Mouse (Mus musculus): Measurements from ENCODE around the gene Plekhm2.

Plekhm2 gene

GRCm38 (mm10) chr4:141628661-141629060, 36.0 kb downstream of the Plekhm2 start:
- DNase-seq: no peak

GRCm38 (mm10) chr4:141627502-141627901, 37.2 kb downstream of the Plekhm2 start:
- no peak for DNase-seq

GRCm38 (mm10) chr4:141625774-141626550, 38.7 kb downstream of the Plekhm2 start:
- no peak for DNase-seq

- no peak for DNase-seq
Observed at GRCm38 (mm10) chr4:141624983-141625773, 39.5 kb downstream of the Plekhm2 start.

- no peak for DNase-seq
Observed at GRCm38 (mm10) chr4:141624134-141624533, 40.6 kb downstream of the Plekhm2 start.

GRCm38 (mm10) chr4:141623666-141624065, 41.0 kb downstream of the Plekhm2 start, which contains the start of gene Slc25a34:
Gene Slc25a34 (minus strand): TSS chr4:141623821.
- no peak for DNase-seq

GRCm38 (mm10) chr4:141623037-141623436, 41.7 kb downstream of the Plekhm2 start:
- DNase-seq: no peak

GRCm38 (mm10) chr4:141622580-141622979, 42.1 kb downstream of the Plekhm2 start:
- DNase-seq: no peak

GRCm38 (mm10) chr4:141622091-141622490, 42.6 kb downstream of the Plekhm2 start:
- no peak for DNase-seq

GRCm38 (mm10) chr4:141621297-141621696, 43.4 kb downstream of the Plekhm2 start:
- DNase-seq: no peak

GRCm38 (mm10) chr4:141619299-141619883, 45.3 kb downstream of the Plekhm2 start:
- DNase-seq: no peak

- DNase-seq: peak; percentile 67 to 74
Observed at GRCm38 (mm10) chr4:141618565-141619243, 46.0 kb downstream of the Plekhm2 start, which contains the start of gene Tmem82. Gene Tmem82 (minus strand): TSS chr4:141618633.

GRCm38 (mm10) chr4:141617863-141618564, 46.7 kb downstream of the Plekhm2 start:
- DNase-seq: no peak

GRCm38 (mm10) chr4:141617299-141617698, 47.4 kb downstream of the Plekhm2 start:
- DNase-seq: peak; percentile 43 to 46

- no peak for DNase-seq
Observed at GRCm38 (mm10) chr4:141616811-141617210, 47.9 kb downstream of the Plekhm2 start.

GRCm38 (mm10) chr4:141614946-141615345, 49.8 kb downstream of the Plekhm2 start:
- DNase-seq: no peak

GRCm38 (mm10) chr4:141609538-141609937, 55.2 kb downstream of the Plekhm2 start:
- DNase-seq: no peak

- no peak for DNase-seq
Observed at GRCm38 (mm10) chr4:141605861-141606260, 58.8 kb downstream of the Plekhm2 start, which contains the start of gene Fblim1. Gene Fblim1 (minus strand): TSS chr4:141606096.

GRCm38 (mm10) chr4:141605421-141605820, 59.3 kb downstream of the Plekhm2 start:
- no peak for DNase-seq

GRCm38 (mm10) chr4:141604493-141604892, 60.2 kb downstream of the Plekhm2 start:
- no peak for DNase-seq

GRCm38 (mm10) chr4:141603921-141604320, 60.8 kb downstream of the Plekhm2 start:
- no peak for DNase-seq
